Mouse (Mus musculus) gonadal fat pad, adult 2 months (tissue): ENCODE results near the gene Atp5b. TPM values are rescaled to one million over a fixed set of nuclear protein-coding genes. Genes with fewer than 3 reads are reported as not detected.
"Not testable (repeated sequence)": the region's sequence is repeated elsewhere in the genome, so short reads cannot be mapped to it uniquely, and the experiment has no call there.

Experiments
- DNase-seq: peaks from one replicate; pipeline ENCODE4 v3.0.0-alpha.2; 2012; ENCODE audit warnings: low read depth
- polyA plus RNA-seq: library from polyadenylated mRNA; depleted of rRNA; stranded (reverse); fragments of >200 nt; gene quantifications from 2 replicates; pipeline ENCODE4 v1.2.3, GENCODE M21; 2012

The Atp5b gene
- polyA plus RNA-seq, 1 experiment = 2,996 TPM

- no peak for DNase-seq
These were observed 13.9 kb upstream of the Atp5b start for GRCm38 (mm10) chr10:128069201-128069600.

DNA sequence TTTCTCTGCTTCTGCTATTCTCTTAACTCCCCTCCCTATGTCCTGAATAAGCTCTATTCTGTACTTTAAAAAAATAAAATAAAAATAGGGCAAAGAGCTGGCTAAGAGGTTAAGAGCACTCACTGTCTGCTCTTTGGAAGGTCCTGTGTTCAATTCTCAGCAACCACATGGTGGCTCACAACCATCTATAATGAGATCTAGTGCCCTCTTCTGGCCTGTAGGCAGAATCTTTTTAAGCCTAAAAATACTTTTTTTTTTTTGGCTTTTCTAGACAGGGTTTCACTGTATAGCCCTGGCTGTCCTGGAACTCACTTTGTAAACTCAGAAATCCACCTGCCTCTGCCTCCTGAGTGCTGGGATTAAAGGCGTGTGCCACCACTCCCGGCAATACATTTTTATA, 12.6 kb upstream of the Atp5b start:
- not testable (repeated sequence) for DNase-seq

DNA sequence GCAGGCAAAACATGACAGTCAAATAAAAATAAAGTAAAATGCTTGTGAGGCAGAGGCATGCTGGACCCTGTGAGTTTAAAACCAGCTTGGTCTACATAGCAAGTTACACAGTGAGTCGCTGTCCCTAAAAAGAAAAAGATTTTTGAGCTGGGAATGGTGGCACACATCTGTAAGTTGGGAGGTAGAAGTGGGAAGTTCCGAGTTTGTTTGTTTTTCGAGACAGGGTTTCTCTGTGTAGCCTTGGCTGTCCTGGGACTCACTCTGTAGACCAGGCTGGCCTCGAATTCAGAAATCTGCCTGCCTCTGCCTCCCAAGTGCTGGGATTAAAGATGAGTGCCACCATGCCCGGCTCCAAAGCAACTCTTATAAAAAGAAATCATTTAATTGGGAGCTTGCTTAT, 4.8 kb upstream of the Atp5b start:
- DNase-seq = not testable (repeated sequence)

DNA sequence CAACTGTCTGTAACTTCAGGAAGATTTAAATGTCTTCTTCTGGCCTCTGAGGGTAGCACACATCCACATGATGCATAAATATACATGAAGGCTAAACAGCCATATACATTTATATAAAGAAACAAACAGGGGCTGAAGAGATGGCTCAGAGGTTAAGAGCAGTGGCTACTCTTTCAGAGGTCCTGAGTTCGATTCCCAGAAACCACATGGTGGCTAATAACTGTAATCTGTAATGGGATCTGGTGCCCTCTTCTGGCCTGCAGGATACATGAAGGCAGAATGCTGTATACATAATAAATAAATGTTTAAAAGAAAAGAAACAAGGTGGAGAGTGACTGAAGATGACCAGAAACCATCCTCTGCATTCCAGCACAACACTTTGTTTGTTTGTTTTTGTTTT, 2.6 kb upstream of the Atp5b start:
- DNase-seq = no peak

DNA sequence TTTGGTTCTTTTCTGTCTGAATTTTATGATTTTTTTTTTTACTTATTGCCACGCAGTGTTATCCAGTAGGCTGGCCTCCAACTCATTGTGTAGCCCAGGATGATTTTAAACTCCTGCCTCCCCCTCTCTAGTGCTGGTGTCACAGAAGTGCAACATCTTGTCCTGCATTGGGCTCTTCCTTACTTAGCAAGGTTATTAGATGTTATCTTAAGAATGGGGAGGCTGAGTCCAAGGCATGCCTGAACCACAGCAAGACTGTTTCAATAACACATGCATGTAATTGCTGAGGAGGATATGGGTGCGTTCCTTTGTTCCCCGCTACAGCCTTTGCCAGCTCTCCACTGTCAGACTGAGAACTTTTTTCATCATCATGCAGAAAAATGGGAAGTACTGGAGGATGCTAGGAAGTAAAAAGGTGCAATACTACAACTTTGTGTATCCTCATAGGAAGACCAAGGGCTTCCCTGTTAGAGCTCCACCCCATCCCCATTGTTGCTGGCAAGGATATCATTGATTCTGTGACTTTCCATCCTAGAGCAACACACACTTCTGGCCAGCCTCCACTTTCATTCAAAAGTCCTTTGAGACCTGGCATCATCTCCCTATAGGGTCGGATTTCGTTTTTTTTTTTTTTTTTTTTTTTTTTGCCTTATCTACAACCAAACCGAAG, 1.1 kb upstream of the Atp5b start:
- DNase-seq = no peak

GRCm38 (mm10) chr10:128082477-128082808, 630 bp upstream of the Atp5b start:
- no peak for DNase-seq

GRCm38 (mm10) chr10:128083688-128084087, 615 bp downstream of the Atp5b start:
- no peak for DNase-seq

DNA sequence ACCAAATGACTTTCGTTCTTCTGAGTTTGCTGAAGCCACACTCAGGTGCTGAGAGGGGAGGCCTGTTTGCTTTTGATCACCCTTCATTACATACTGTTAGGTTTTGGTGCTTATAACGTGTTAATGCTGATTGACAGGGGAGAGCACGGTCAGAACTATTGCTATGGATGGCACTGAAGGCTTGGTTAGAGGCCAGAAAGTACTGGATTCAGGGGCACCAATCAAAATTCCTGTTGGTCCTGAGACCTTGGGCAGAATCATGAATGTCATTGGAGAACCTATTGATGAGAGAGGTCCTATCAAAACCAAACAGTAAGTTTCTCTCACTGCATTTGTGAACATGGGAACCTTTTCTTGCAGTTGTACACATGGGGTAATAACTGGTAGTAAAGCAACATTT, 1.1 kb downstream of the Atp5b start:
- DNase-seq = no peak

DNA sequence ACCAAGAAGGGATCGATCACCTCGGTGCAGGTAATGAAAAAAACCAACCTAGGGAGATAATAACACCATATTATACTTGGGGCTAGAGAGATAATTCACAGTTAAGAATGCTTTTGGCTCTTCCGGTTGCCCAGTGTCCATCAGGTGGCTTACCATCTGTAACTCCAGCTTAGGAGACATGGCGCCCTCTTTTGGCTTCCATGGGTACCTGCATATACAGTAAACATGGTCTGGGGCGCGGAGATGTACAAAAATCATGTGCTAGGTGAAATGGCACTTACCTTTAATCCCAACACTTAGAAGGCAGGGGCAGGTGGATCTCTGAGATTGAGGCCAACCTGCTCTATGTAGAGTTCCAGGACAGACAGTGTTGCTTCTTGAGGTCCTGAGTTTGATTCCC, 3.3 kb downstream of the Atp5b start:
- DNase-seq = no peak

DNA sequence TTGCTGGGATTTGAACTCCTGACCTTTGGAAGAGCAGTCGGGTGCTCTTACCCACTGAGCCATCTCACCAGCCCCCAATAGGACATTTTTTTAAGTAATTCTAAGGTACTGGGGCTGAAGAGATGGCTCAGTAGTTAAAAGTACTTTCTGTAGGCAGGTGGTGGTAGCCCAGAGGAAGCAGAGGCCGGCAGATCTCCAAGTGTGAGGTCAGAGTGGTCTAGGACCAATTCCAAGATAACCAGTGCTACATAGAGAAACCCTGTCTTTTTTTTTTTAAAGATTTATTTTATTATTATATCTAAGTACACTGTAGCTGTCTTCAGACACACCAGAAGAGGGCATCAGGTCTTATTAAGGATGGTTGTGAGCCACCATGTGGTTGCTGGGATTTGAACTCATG, 4.1 kb downstream of the Atp5b start:
- DNase-seq = not testable (repeated sequence)

GRCm38 (mm10) chr10:128088181-128088580, 5.1 kb downstream of the Atp5b start:
- DNase-seq = no peak

DNA sequence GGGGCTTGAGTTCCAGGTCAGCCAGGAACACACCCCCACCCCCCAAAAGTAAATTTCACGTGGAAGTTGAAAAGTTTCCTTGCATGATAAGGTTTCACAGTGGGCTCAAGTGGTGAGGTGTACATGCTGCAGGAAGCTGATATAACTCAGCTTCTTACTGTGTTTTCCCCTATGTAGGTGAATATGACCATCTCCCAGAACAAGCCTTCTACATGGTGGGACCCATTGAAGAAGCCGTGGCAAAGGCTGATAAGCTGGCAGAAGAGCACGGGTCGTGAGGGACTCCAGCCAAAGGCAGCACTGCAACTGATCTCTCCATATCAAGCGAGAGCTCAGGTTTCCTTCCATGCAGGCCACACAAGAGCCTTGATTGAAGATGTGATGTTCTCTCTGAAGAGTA, 6.8 kb downstream of the Atp5b start:
- no peak for DNase-seq

- no peak for DNase-seq
These were observed 7.8 kb downstream of the Atp5b start for GRCm38 (mm10) chr10:128090651-128091563.

- no peak for DNase-seq
These were observed 8.8 kb downstream of the Atp5b start, which contains the start of gene Baz2a for GRCm38 (mm10) chr10:128091564-128092505. Baz2a (plus strand) TSS chr10:128091577.

DNA sequence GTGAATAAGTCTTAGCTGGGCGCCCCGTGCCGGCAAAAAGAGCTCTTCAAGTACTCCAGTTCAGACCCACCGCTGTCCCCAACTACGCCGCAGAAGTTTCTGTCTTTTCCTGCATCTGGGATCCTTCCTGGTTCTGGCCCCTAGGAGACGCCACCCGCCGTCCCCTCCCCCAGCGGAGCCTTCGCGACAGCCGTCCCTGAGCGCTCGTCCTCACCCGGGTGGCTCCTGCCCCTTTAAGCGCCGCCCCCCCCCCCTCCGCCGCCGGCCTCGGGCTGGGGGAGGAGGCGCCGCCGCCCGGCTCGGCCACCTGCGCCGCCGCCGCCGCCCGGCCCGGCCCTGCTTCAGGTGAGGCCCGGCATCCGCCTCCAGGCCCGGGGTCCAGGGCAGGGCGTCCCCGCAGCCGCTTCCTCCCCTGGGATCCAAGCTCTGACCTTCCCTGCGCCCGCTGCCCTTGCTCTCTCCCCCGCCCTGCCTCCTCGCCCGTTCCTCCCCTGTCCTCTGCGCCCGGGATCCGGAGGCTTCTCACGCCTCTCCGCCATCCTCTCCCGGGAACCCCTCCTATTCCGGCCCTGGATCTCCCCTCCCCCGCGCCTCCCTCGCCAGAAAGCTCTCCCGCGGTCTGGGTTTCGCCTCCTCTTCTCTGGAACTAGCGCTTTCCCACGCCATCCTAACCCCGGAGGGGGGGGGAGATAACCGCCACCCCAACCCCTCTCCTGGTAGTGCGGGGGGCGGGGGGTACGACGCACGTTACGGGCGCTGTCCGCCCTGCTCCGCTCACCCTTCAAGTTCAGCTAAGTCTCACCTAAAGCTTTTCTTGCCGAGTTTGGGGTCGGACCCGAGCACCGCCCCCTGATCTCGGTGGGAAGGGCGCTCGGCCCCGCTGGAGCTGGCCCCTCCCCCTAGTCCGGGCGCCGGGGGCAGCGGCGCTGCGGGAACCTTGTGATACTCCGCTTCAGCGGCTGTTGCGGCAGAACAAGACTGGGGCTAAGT, 9.7 kb downstream of the Atp5b start:
- DNase-seq = no peak

GRCm38 (mm10) chr10:128093496-128094294, 10.6 kb downstream of the Atp5b start:
- no peak for DNase-seq

DNA sequence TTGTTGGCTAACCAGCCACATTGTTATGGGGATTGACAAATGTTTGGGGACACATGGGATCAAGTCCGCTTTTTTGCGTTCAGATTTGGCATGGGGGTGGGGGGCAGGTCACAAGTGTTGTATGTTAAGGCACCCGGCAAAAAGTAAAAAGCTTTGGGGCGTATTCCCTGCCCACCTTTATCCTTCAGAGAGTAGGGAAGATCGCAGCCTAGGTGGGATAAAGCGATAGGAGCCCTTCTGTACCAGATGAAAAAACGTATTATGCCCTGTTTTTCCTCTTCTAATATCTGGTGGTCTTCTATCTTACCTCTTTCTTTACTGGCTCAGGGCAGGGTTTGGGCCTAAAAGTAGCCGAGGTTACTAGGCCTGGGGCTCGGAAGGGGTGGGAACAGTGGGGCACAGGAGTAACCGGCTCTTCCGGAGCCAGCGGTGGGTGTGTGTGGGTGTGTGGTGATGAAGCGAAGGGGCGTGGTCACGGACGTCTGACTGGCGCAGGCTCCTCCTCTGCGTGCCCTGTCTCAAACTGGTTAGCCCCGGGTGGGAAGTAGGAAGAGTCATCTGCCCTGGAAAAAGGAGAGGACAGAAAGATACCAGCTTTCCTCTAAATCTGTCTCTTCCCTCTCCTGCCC, 11.4 kb downstream of the Atp5b start:
- DNase-seq = no peak

DNA sequence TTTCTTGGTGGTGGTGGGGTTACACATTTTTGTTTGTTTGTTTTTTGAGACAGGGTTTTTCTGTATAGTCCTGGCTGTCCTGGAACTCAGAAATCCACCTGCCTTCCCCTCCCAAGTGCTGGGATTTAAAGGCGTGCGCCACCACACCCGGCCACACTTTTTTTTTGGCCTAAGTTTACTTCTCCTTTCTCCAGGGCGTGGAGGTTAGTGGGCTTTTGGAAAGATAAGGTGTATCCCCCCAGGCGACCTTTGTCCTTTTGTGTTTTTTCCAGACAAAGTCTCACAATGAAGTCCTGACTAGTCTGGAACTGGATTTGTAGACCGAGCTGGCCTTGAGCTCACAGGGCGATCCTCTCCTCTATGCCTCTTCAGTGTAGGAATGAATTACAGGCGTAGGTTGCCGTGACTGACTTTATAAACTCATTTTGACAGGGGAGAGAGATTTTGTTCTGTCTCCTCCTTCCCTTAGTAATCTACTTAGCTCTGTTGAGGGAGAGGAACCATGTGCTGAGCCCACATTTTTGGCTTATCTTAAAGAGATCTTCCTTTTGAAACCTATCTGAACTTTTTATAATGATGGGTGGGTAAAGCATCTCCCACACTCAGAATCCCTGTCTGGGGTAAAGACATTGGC, 12.0 kb downstream of the Atp5b start:
- DNase-seq = no peak

- DNase-seq = no peak
These were observed 13.2 kb downstream of the Atp5b start for GRCm38 (mm10) chr10:128096313-128096692.
